Mouse (Mus musculus) intestine, embryonic 14.5 days (tissue): Measurements from ENCODE around the gene Qrfpr. TPM values are rescaled to one million over a fixed set of nuclear protein-coding genes. Genes with fewer than 3 reads are reported as not detected.
A peak's percentile ranks its signal among the peaks of the same experiment; 100 is the strongest.

Experiments used
- ATAC-seq: fragments of 200-750 bp; cut with Nextera tagmentation; replicated peaks from 2 replicates; pipeline ENCODE4 v1.8.0; 2017; ENCODE audit warnings: low read depth, moderate number of reproducible peaks, moderate TSS enrichment, moderate library complexity; ENCODE audit not compliant: low FRiP score, low TSS enrichment
- DNase-seq: peaks from one replicate; pipeline ENCODE4 v3.0.0-alpha.2; 2018; ENCODE audit warnings: low spot score
- H3K27ac ChIP-seq: fragments of 300-500 bp; sonication (generic); 2 replicates; pipeline ENCODE4 v1.5.1; 2014; ENCODE audit warnings: low read depth, mild to moderate bottlenecking, control low read depth
- H3K27me3 ChIP-seq: fragments of 300-500 bp; sonication (generic); replicated peaks from 2 replicates; pipeline ENCODE4 v1.6.1; 2014; ENCODE audit warnings: low read length, control low read depth; ENCODE audit not compliant: control insufficient read depth, insufficient read depth
- H3K36me3 ChIP-seq: fragments of 300-500 bp; sonication (generic); 2 replicates; pipeline ENCODE4 v1.6.1; 2014; ENCODE audit warnings: low read length, control low read depth; ENCODE audit not compliant: control insufficient read depth, insufficient read depth
- H3K4me1 ChIP-seq: fragments of 300-500 bp; sonication (generic); replicated peaks from 2 replicates; pipeline ENCODE4 v1.6.1; 2014; ENCODE audit warnings: low read length, control low read depth, mixed read lengths; ENCODE audit not compliant: control insufficient read depth, insufficient read depth
- H3K4me2 ChIP-seq: fragments of 300-500 bp; sonication (generic); 2 replicates; pipeline ENCODE4 v1.6.1; 2014; ENCODE audit warnings: low read length
- H3K4me3 ChIP-seq: fragments of 300-500 bp; sonication (generic); 2 replicates; pipeline ENCODE4 v1.5.1; 2014; ENCODE audit warnings: low read depth, low read length, control low read depth, mixed read lengths
- H3K9ac ChIP-seq: fragments of 300-500 bp; sonication (generic); 2 replicates; pipeline ENCODE4 v1.6.1; 2014; ENCODE audit warnings: mild to moderate bottlenecking, low read length
- H3K9me3 ChIP-seq: fragments of 300-500 bp; sonication (generic); 2 replicates; pipeline ENCODE4 v1.6.1; 2016; ENCODE audit warnings: low read length, control low read depth; ENCODE audit not compliant: control insufficient read depth
- WGBS: fragments of 180-500 bp; shearing (Covaris S2); extraction: QIAGEN DNeasy Blood & Tissue Kit; methylation state at CpG from one replicate; pipeline ENCODE4 v1.1.7; 2014; 5-methylcytosine and 5-hydroxymethylcytosine counted together
- polyA plus RNA-seq: library from polyadenylated mRNA; unstranded; fragments of >200 nt; fragmentation: Nextera tagmentation; extraction: Ambion mirVana; gene quantifications from 2 replicates; pipeline ENCODE4 v1.2.1, GENCODE M21; 2014

The Qrfpr gene
- polyA plus RNA-seq, 1 experiment from 2014 or later = not detected

- H3K27ac ChIP-seq = no peak overlapping the region
- no peaks in the 10 kb centered on the region for H3K9me3 ChIP-seq
- H3K4me3 ChIP-seq = no peak overlapping the region
- DNase-seq (no peak), ATAC-seq (no peak)
- no peaks in the 10 kb centered on the region for H3K27me3 ChIP-seq
- no peaks in the 10 kb centered on the region for H3K4me1 ChIP-seq
- 89% methylated on average over 1 of the region's 1 CpGs for WGBS
- peaks cover 20% of the 10 kb centered on the region for H3K36me3 ChIP-seq
- H3K9ac ChIP-seq = no peak overlapping the region
- no peak overlapping the region for H3K4me2 ChIP-seq
Measured at GRCm38 (mm10) chr3:36171348-36171747, 50.8 kb downstream of the Qrfpr start.

GRCm38 (mm10) chr3:36170670-36171210 is 51.4 kb downstream of the Qrfpr start:
- no peak for ATAC-seq
- Histone ChIP-seq H3K27ac (no peak overlapping the region), H3K36me3 (peaks cover 26% of the 10 kb centered on the region), H3K4me2 (no peak overlapping the region), H3K4me3 (no peak overlapping the region), H3K4me1 (no peaks in the 10 kb centered on the region), H3K27me3 (no peaks in the 10 kb centered on the region), H3K9ac (no peak overlapping the region), H3K9me3 (no peaks in the 10 kb centered on the region)
- 92% methylated on average over 1 of the region's 1 CpGs for WGBS
- no peak for DNase-seq

GRCm38 (mm10) chr3:36155268-36155667 is 66.8 kb downstream of the Qrfpr start:
- peaks cover 15% of the 10 kb centered on the region for H3K4me1 ChIP-seq
- no peak overlapping the region for H3K9ac ChIP-seq
- 27% methylated on average over 5 of the region's 5 CpGs for WGBS
- H3K27ac ChIP-seq = no peak overlapping the region
- no peak overlapping the region for H3K4me3 ChIP-seq
- ATAC-seq (no peak), DNase-seq (no peak)
- H3K36me3 ChIP-seq = peaks cover 11% of the 10 kb centered on the region
- H3K27me3 ChIP-seq = no peaks in the 10 kb centered on the region
- no peak overlapping the region for H3K4me2 ChIP-seq
- peaks cover 2% of the 10 kb centered on the region; the same call in 1 of the 2 replicates for H3K9me3 ChIP-seq

GRCm38 (mm10) chr3:36150934-36151686 is 71.0 kb downstream of the Qrfpr start, which contains the start of gene D3Ertd254e:
Gene D3Ertd254e, plus strand, starts transcription at chr3:36151017.
- under 1% methylated on average over 52 of the region's 54 CpGs for WGBS
- H3K27ac ChIP-seq = peak within 1 kb of the TSS; percentile 81
- peak; percentile 100 for ATAC-seq

GRCm38 (mm10) chr3:36150537-36150933 is 71.6 kb downstream of the Qrfpr start:
- Histone ChIP-seq H3K9me3 (no peaks in the 10 kb centered on the region), H3K4me1 (peaks cover 15% of the 10 kb centered on the region), H3K27ac (no peak overlapping the region; the same call in 1 of the 2 replicates), H3K27me3 (no peaks in the 10 kb centered on the region), H3K9ac (no peak overlapping the region), H3K36me3 (no peaks in the 10 kb centered on the region), H3K4me2 (peak overlapping the region; percentile 68; the same call in 1 of the 2 replicates), H3K4me3 (peak overlapping the region; percentile 68)
- WGBS = 5% methylated on average over 1 of the region's 1 CpGs
- ATAC-seq (no peak; the same call in 1 of the 2 replicates), DNase-seq (no peak)

More at GRCm38 (mm10) chr3:36150934-36151686, 71.0 kb downstream of the Qrfpr start, which contains the start of gene D3Ertd254e:
- Histone ChIP-seq H3K4me2 (peak within 1 kb of the TSS; percentile 68), H3K9me3 (no peaks in the 10 kb centered on the region), H3K36me3 (no peaks in the 10 kb centered on the region), H3K9ac (peak within 1 kb of the TSS; percentile 82), H3K27me3 (no peaks in the 10 kb centered on the region), H3K4me3 (peak within 1 kb of the TSS; percentile 68), H3K4me1 (peaks cover 15% of the 10 kb centered on the region)
- DNase-seq = peak; percentile 86

- DNase-seq = no peak
- no peak overlapping the region for H3K4me3 ChIP-seq
- H3K4me2 ChIP-seq = no peak overlapping the region
- H3K36me3 ChIP-seq = no peaks in the 10 kb centered on the region
- no peaks in the 10 kb centered on the region for H3K9me3 ChIP-seq
- no peak overlapping the region for H3K27ac ChIP-seq
- ATAC-seq = no peak
- H3K9ac ChIP-seq = no peak overlapping the region
- H3K4me1 ChIP-seq = no peaks in the 10 kb centered on the region
- no peaks in the 10 kb centered on the region for H3K27me3 ChIP-seq
Measured at GRCm38 (mm10) chr3:36138996-36139395, 83.1 kb downstream of the Qrfpr start.

- no peaks in the 10 kb centered on the region for H3K9me3 ChIP-seq
- H3K9ac ChIP-seq = no peak overlapping the region
- ATAC-seq = no peak
- no peaks in the 10 kb centered on the region for H3K36me3 ChIP-seq
- no peaks in the 10 kb centered on the region for H3K27me3 ChIP-seq
- DNase-seq = no peak
- H3K4me3 ChIP-seq = no peak overlapping the region
- H3K4me2 ChIP-seq = no peak overlapping the region
- H3K4me1 ChIP-seq = no peaks in the 10 kb centered on the region
- WGBS = 79% methylated on average over 1 of the region's 1 CpGs
- H3K27ac ChIP-seq = no peak overlapping the region
Measured at GRCm38 (mm10) chr3:36138171-36138660, 83.9 kb downstream of the Qrfpr start.

- no peak for ATAC-seq
- Histone ChIP-seq H3K4me1 (no peaks in the 10 kb centered on the region), H3K4me3 (no peak overlapping the region), H3K4me2 (no peak overlapping the region), H3K9ac (no peak overlapping the region), H3K9me3 (no peaks in the 10 kb centered on the region), H3K27ac (no peak overlapping the region), H3K27me3 (no peaks in the 10 kb centered on the region), H3K36me3 (no peaks in the 10 kb centered on the region)
- no peak for DNase-seq
- 52% methylated on average over 2 of the region's 2 CpGs for WGBS
Measured at GRCm38 (mm10) chr3:36137560-36137959, 84.6 kb downstream of the Qrfpr start.
